Mouse (Mus musculus) forebrain, embryonic 16.5 days (tissue): ENCODE results near the gene Sbk3. TPM values are rescaled to one million over a fixed set of nuclear protein-coding genes. Genes with fewer than 3 reads are reported as not detected.

Experiments
- ATAC-seq: fragments of 200-750 bp; cut with Nextera tagmentation; 2 replicates; pipeline ENCODE4 v1.8.0; 2017; ENCODE audit warnings: mild to moderate bottlenecking, moderate library complexity
- H3K27ac ChIP-seq: fragments of 300-500 bp; sonication (generic); 2 replicates; pipeline ENCODE4 v1.5.1; 2014; ENCODE audit warnings: low read length, control low read depth
- H3K27me3 ChIP-seq: fragments of 300-500 bp; sonication (generic); replicated peaks from 2 replicates; pipeline ENCODE4 v1.6.1; 2014; ENCODE audit warnings: low read length; ENCODE audit not compliant: control insufficient read depth, insufficient read depth
- H3K36me3 ChIP-seq: fragments of 300-500 bp; sonication (generic); 2 replicates; pipeline ENCODE4 v1.6.1; 2014; ENCODE audit not compliant: control insufficient read depth, insufficient read depth
- H3K4me1 ChIP-seq: fragments of 300-500 bp; sonication (generic); replicated peaks from 2 replicates; pipeline ENCODE4 v1.6.1; 2014; ENCODE audit warnings: low read length; ENCODE audit not compliant: control insufficient read depth, insufficient read depth
- H3K4me2 ChIP-seq: fragments of 300-500 bp; sonication (generic); 2 replicates; pipeline ENCODE4 v1.6.1; 2014; ENCODE audit warnings: mild to moderate bottlenecking, low read length, control low read depth
- H3K4me3 ChIP-seq: fragments of 300-500 bp; sonication (generic); replicated peaks from 2 replicates; pipeline ENCODE4 v1.5.1; 2014; ENCODE audit warnings: mild to moderate bottlenecking, low read length, control low read depth
- H3K9ac ChIP-seq: fragments of 300-500 bp; sonication (generic); replicated peaks from 2 replicates; pipeline ENCODE4 v1.6.1; 2014; ENCODE audit warnings: low read depth, low read length, control low read depth
- H3K9me3 ChIP-seq: fragments of 300-500 bp; sonication (generic); 2 replicates; pipeline ENCODE4 v1.6.1; 2016; ENCODE audit warnings: low read length; ENCODE audit not compliant: control insufficient read depth
- WGBS: fragments of 180-500 bp; shearing (Covaris S2); extraction: QIAGEN DNeasy Blood & Tissue Kit; methylation state at CpG from one replicate; pipeline ENCODE4 v1.1.7; 2014; 5-methylcytosine and 5-hydroxymethylcytosine counted together
- polyA plus RNA-seq: library from polyadenylated mRNA; unstranded; fragments of >200 nt; fragmentation: Nextera tagmentation; extraction: Ambion mirVana; gene quantifications from 2 replicates; pipeline ENCODE4 v1.2.1, GENCODE M21; 2015

Gene Sbk3
- polyA plus RNA-seq, 1 experiment from 2014 or later, result 0.91 TPM

DNA sequence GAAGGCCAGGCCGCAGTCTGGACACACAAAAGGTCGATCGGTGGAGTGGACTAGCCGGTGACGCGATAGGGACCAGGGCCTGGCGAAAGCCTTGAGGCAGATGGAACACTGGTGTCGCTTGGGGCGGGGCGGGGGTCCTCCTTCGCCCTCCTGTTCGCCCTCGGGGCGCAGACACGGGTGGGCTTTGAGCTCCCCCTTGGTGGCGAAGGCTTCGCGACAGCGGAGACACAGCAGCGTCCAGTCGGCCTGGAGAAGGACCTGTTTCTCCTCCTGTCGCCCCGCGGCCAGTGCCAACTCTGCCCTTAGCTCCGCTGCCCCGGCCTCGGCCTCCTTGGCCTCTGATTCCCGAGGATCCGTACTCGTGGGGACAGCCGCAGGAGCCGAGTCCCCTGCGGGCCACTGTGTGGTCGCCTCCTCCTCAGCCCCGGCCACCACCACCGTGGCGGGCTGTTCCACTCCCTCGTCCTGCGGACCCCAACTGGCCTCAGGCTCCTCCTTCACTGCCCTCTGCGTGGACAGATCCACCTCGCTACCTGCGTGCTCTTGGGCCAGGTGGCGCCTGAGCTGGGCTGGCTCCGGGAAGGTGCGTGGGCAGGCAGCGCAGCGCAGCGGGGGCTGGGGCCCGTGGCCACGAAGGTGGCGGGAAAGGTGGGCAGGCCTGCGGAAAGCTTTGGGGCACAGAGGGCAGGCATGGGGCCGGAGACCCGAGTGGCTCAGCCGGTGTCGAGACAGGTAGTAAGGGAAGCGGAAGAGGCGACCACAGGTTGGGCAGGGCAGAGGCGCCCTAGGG lies 23.2 kb upstream of the Sbk3 start:
- H3K9ac ChIP-seq, result no peak overlapping the region
- no peaks in the 10 kb centered on the region for H3K9me3 ChIP-seq
- peaks cover 21% of the 10 kb centered on the region for H3K36me3 ChIP-seq
- ATAC-seq, result no peak
- H3K4me3 ChIP-seq, result peak overlapping the region; percentile 2; the same call in 1 of the 2 replicates
- H3K27me3 ChIP-seq, result no peaks in the 10 kb centered on the region
- peak overlapping the region; percentile 90 for H3K4me2 ChIP-seq
- H3K27ac ChIP-seq, result no peak overlapping the region
- 55% methylated on average over 58 of the region's 59 CpGs for WGBS
- peaks cover 39% of the 10 kb centered on the region for H3K4me1 ChIP-seq

GRCm38 (mm10) chr7:4993347-4993998 lies 22.5 kb upstream of the Sbk3 start:
- peaks cover 39% of the 10 kb centered on the region for H3K4me1 ChIP-seq
- H3K9me3 ChIP-seq, result no peaks in the 10 kb centered on the region
- 42% methylated on average over 55 of the region's 55 CpGs for WGBS
- peak overlapping the region; percentile 90 for H3K4me2 ChIP-seq
- ATAC-seq, result no peak
- no peak overlapping the region for H3K9ac ChIP-seq
- H3K27ac ChIP-seq, result no peak overlapping the region
- H3K4me3 ChIP-seq, result no peak overlapping the region
- H3K36me3 ChIP-seq, result peaks cover 21% of the 10 kb centered on the region
- no peaks in the 10 kb centered on the region for H3K27me3 ChIP-seq

GRCm38 (mm10) chr7:4988250-4988649 lies 17.3 kb upstream of the Sbk3 start:
- Histone ChIP-seq H3K4me3 (no peak overlapping the region), H3K9ac (no peak overlapping the region), H3K9me3 (no peaks in the 10 kb centered on the region), H3K4me1 (peaks cover 6% of the 10 kb centered on the region; the same call in 1 of the 2 replicates), H3K27ac (no peak overlapping the region), H3K4me2 (no peak overlapping the region), H3K36me3 (peaks cover 15% of the 10 kb centered on the region), H3K27me3 (no peaks in the 10 kb centered on the region)
- no peak for ATAC-seq
- 78% methylated on average over 2 of the region's 2 CpGs for WGBS

DNA sequence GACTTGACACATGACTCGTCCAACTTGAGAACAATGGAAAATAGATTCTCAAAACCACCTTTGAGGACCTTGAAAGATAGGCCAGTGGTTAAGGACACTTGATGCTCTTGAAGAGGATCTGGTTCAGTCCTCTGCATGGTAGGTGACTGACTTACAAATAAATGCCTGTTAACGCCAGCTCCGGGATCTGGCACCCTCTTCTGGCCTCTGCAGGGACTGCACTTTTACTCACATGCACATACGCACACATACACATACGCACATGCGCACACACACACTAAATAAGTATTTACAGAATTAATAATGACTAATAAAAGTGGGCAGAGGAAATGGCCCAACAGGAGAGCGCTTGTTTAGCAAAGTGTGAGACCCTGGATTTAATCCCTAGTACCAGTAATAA lies 5.9 kb upstream of the Sbk3 start:
- H3K27me3 ChIP-seq, result no peaks in the 10 kb centered on the region
- no peaks in the 10 kb centered on the region for H3K36me3 ChIP-seq
- ATAC-seq, result no peak
- H3K4me3 ChIP-seq, result no peak overlapping the region
- WGBS, result 91% methylated on average over 7 of the region's 7 CpGs
- H3K27ac ChIP-seq, result no peak overlapping the region
- no peaks in the 10 kb centered on the region for H3K4me1 ChIP-seq
- H3K9me3 ChIP-seq, result peaks cover 4% of the 10 kb centered on the region; the same call in 1 of the 2 replicates
- H3K9ac ChIP-seq, result no peak overlapping the region
- no peak overlapping the region for H3K4me2 ChIP-seq

- H3K9ac ChIP-seq, result no peak overlapping the region
- H3K4me1 ChIP-seq, result no peaks in the 10 kb centered on the region
- no peak overlapping the region for H3K4me3 ChIP-seq
- no peaks in the 10 kb centered on the region for H3K36me3 ChIP-seq
- 63% methylated on average over 4 of the region's 4 CpGs for WGBS
- peaks cover 4% of the 10 kb centered on the region; the same call in 1 of the 2 replicates for H3K9me3 ChIP-seq
- no peaks in the 10 kb centered on the region for H3K27me3 ChIP-seq
- no peak overlapping the region for H3K27ac ChIP-seq
- ATAC-seq, result no peak
- no peak overlapping the region for H3K4me2 ChIP-seq
Observed at GRCm38 (mm10) chr7:4975455-4975854, 4.5 kb upstream of the Sbk3 start.

DNA sequence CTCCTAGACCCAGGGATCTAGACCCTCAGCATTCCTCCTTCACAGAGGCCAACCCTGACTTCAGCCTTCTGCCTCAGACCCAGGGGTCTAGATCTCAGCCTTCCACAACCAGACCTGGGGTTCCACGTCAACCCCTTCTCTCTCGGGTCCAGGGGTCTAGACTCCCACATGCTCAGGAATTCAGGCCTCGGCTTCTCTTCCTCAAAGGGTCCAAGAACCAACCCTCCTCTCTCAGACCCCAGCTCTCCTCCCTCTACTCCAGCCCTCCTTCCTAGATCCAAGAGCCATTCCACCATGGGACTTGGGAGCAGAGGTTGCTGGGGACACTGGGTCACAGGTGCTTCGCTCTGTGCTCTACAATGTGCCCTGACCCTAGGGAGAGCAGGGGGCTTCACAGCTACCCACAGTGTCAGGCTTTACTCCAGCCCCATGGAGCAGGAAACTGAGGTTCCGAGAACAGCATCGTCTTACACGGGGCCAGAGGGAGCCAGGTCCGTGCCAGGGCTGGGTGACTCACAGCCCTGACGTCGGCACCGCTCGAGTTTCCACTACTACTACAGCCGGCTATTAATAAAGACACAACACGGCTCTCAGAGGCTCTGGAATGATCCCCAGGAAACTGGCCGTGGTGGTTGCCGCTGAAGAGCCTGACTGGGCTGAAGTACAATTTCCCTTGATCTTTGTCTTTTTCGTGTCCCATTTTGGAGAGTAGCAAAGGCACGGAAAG lies 1.5 kb upstream of the Sbk3 start:
- Histone ChIP-seq H3K36me3 (no peaks in the 10 kb centered on the region), H3K4me3 (no peak overlapping the region), H3K4me2 (no peak overlapping the region), H3K27ac (no peak overlapping the region), H3K9me3 (peaks cover 4% of the 10 kb centered on the region; the same call in 1 of the 2 replicates), H3K4me1 (no peaks in the 10 kb centered on the region), H3K27me3 (no peaks in the 10 kb centered on the region), H3K9ac (no peak overlapping the region)
- WGBS, result 80% methylated on average over 18 of the region's 18 CpGs
- ATAC-seq, result no peak

GRCm38 (mm10) chr7:4971710-4972109 lies 742 bp upstream of the Sbk3 start:
- Histone ChIP-seq H3K9ac (no peak overlapping the region), H3K9me3 (peaks cover under 1% of the 10 kb centered on the region; the same call in 1 of the 2 replicates), H3K4me1 (no peaks in the 10 kb centered on the region), H3K4me3 (no peak overlapping the region), H3K4me2 (no peak overlapping the region), H3K36me3 (no peaks in the 10 kb centered on the region), H3K27me3 (no peaks in the 10 kb centered on the region), H3K27ac (no peak overlapping the region)
- no peak for ATAC-seq
- 36% methylated on average over 7 of the region's 7 CpGs for WGBS

GRCm38 (mm10) chr7:4964988-4965387 lies 6.0 kb downstream of the Sbk3 start:
- no peak overlapping the region for H3K27ac ChIP-seq
- no peaks in the 10 kb centered on the region for H3K9me3 ChIP-seq
- H3K36me3 ChIP-seq, result no peaks in the 10 kb centered on the region
- H3K27me3 ChIP-seq, result no peaks in the 10 kb centered on the region
- no peak overlapping the region for H3K4me3 ChIP-seq
- H3K4me1 ChIP-seq, result no peaks in the 10 kb centered on the region
- ATAC-seq, result no peak
- H3K4me2 ChIP-seq, result no peak overlapping the region
- 87% methylated on average over 5 of the region's 5 CpGs for WGBS
- H3K9ac ChIP-seq, result no peak overlapping the region

DNA sequence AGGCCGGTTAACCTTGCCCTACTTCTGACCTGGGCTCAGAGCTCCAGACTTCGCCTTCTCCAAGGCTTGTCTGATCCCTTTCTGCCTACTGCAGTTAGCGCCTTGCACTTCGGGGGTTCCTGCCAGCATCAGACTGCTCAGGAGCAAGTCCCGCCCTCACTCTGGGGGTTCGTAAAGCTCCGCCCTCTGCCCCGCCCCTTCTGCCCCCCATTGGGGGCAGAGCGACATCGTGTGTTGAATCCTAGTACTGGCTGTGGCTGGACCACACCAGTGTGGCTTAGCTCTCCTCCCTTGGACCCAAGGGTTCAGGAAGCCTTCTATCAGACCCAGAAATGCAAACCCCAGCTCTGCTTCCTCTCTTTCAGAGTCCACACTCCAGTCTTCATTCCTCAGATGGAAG lies 6.7 kb downstream of the Sbk3 start, which contains the start of gene Sbk2:
Sbk2 (minus strand) TSS at position 135 of the 400 bp plus-strand sequence.
- Histone ChIP-seq H3K27ac (no peak within 1 kb of the TSS), H3K9ac (no peak within 1 kb of the TSS), H3K36me3 (no peaks in the 10 kb centered on the region), H3K27me3 (no peaks in the 10 kb centered on the region), H3K4me2 (no peak within 1 kb of the TSS), H3K4me1 (no peaks in the 10 kb centered on the region), H3K9me3 (no peaks in the 10 kb centered on the region), H3K4me3 (no peak within 1 kb of the TSS)
- peak; percentile 80 for ATAC-seq
- 8% methylated on average over 10 of the region's 10 CpGs for WGBS
